Mouse (Mus musculus) brain, embryonic 14.5 days (tissue): ENCODE data around the gene Abcc4. TPM values are rescaled to one million over a fixed set of nuclear protein-coding genes. Genes with fewer than 3 reads are reported as not detected.
"Not testable (repeated sequence)": the region's sequence is repeated elsewhere in the genome, so short reads cannot be mapped to it uniquely, and the experiment has no call there.

Experiments used
- DNase-seq: peaks from one replicate; pipeline ENCODE4 v3.0.0-alpha.2; 2011; ENCODE audit warnings: low read depth
- CTCF ChIP-seq: fragments of 200-500 bp; IDR thresholded peaks from 2 replicates; pipeline ENCODE4 v1.5.1; 2012; ENCODE audit warnings: inconsistent platforms, mild to moderate bottlenecking, moderate library complexity, borderline replicate concordance; ENCODE audit not compliant: insufficient read depth, insufficient read length; ENCODE audit errors: extremely low read depth
- POLR2A ChIP-seq: fragments of 200-500 bp; IDR thresholded peaks from 2 replicates; pipeline ENCODE4 v1.6.1; 2012; ENCODE audit warnings: mild to moderate bottlenecking, inconsistent platforms, borderline replicate concordance; ENCODE audit not compliant: poor library complexity, insufficient read depth, insufficient read length, severe bottlenecking; ENCODE audit errors: extremely low read depth
- polyA plus RNA-seq: library from polyadenylated mRNA; depleted of rRNA; stranded (reverse); fragments of >200 nt; gene quantifications from 2 replicates; pipeline ENCODE4 v1.2.3, GENCODE M21; 2012

The Abcc4 gene
- polyA plus RNA-seq, 1 experiment = 1.7 TPM

DNA sequence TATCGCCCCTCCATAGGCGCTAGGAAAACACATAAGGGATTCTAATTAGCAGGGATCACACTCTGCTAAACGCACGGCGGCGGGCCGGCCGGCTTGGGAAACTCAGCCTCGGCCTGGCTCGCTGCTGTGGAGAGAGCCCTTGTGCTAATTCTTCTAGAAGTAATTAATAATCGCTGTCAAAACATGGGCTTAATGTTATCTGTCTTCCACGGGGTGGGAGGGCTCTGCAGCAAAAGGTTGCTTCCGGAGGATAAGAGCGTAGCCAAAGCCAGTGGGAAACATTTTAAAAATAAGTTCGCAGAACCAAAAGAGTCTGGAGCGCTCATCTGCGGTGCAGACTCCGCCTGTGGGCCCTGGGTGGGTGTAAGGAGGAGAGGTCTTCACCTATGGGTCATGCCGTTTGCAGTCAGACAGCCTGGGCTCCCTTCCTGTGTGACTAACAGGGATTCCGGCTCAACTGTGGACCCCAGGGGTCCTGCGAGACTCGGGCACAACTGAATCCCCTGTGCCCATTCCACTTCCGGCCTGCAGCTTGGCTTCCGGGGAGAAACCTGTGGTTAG, 154.2 kb downstream of the Abcc4 start:
- DNase-seq = no peak
- TF ChIP-seq CTCF = no peak
- TF ChIP-seq POLR2A = no peak

- no peak for TF ChIP-seq POLR2A
- no peak for TF ChIP-seq CTCF
- DNase-seq = peak; percentile 83
Observed at GRCm38 (mm10) chr14:118551061-118551724, 154.8 kb downstream of the Abcc4 start.

- DNase-seq = no peak
- TF ChIP-seq CTCF = no peak
- no peak for TF ChIP-seq POLR2A
Observed at GRCm38 (mm10) chr14:118544493-118544892, 161.5 kb downstream of the Abcc4 start.

DNA sequence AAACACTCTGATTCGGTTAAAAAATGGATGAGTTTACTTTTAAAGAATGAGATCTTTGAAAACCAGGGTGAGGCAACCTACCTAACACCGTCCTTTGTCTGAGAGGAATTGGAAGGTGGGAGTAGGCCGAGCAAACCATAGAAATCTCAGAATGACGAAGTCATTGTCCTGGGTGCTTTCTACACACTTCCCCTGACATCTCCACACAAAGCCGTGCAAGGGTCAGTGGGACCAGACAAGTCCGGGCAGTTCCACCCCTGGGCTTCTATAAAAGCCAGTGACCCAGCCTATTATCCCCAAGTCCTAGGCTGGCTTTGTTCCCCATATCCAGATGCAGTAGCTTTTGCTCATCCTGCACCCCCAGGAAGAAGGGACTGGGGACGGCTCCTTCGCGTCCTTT, 163.1 kb downstream of the Abcc4 start:
- TF ChIP-seq CTCF (no peak), POLR2A (no peak)
- DNase-seq = no peak

DNA sequence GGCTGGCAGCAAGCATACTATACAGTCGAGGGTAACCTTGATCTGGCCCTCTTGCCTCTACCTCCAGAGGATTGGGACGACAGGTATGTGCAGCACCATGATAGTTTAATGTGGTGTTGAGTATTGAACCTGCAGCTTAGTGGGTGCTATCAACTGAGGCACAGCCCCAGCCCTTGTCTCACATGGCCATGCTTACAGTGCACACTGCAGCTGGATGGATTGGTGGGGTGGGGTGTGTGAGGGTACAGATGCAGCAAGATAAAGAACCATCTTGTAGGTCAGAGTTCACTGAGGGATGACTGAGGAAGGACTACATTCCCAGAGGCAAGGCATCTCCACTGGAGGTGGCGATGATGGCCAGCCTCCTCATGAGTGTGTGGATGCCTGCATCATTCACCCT, 174.5 kb downstream of the Abcc4 start:
- TF ChIP-seq CTCF (no peak), POLR2A (no peak)
- no peak for DNase-seq

DNA sequence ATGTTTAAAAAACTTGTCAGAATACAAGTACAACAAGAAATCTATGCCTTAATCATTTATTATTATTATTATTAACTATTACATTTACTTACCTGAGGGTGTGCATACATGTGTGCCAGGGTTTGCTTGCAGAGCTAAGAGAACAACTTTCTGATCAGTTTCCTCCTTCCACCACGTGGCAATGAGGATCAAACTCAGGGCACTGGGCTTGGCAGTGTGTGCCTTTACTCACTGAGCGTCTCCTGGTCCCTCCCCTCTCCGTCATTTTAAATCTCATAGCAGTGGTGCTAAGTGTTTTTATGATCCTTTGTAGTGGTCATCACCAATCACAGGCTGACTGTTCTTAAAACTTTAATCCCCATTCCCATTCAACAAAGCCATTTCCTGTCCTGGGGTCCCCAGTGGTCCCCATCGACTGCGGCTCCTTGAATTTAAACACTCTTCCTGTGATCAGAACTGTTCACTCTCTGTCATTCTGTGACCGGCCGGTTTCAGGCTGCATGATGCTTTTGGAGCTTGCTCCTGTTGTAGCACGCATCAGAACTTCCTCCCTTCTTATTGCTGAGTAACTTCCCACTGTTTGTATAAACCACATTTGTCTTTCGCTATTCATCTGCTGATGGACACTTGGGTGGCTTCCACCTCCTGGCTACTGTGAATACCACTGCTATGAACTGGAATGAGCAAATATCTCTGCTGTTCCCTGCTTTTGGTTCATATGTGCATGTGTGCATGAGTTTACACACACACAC, 191.6 kb downstream of the Abcc4 start:
- TF ChIP-seq CTCF = no peak
- no peak for TF ChIP-seq POLR2A
- no peak for DNase-seq

GRCm38 (mm10) chr14:118511715-118512114, 194.3 kb downstream of the Abcc4 start:
- DNase-seq = not testable (repeated sequence)

DNA sequence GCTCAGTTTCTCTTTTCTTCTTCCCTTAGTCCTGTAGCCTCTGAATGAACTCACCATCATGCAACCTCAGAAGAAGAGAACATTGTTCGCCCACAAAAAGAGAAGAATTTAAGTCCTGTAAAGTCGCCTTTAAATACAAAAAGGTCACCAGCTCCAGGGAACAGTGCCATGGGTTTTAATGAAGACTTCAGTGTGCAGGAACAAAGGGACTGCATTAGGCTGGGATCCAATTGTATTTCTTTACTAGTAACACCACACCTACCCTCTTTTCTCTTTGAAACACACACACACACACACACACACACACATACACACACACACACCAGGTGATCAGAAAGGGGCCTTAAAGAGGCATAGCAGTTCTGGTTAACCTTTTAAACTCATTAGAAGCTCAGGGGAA, 195.2 kb downstream of the Abcc4 start:
- TF ChIP-seq POLR2A = no peak
- TF ChIP-seq CTCF = no peak
- DNase-seq = peak; percentile 67

- peak; percentile 75 for DNase-seq
- TF ChIP-seq CTCF = no peak
- no peak for TF ChIP-seq POLR2A
Observed at GRCm38 (mm10) chr14:118510216-118510615, 195.8 kb downstream of the Abcc4 start.

- DNase-seq = no peak
- TF ChIP-seq POLR2A (no peak), CTCF (no peak)
Observed at GRCm38 (mm10) chr14:118507829-118508228, 198.2 kb downstream of the Abcc4 start.

GRCm38 (mm10) chr14:118506591-118507146, 199.3 kb downstream of the Abcc4 start:
- peak; percentile 89 for DNase-seq
- TF ChIP-seq POLR2A (no peak), CTCF (no peak)
